Mouse (Mus musculus) stomach, embryonic 14.5 days (tissue): ENCODE data around the gene Agt. TPM values are rescaled to one million over a fixed set of nuclear protein-coding genes. Genes with fewer than 3 reads are reported as not detected.
A peak's percentile ranks its signal among the peaks of the same experiment; 100 is the strongest.

Experiments
- ATAC-seq: fragments of 200-750 bp; cut with Nextera tagmentation; 2 replicates; pipeline ENCODE4 v1.8.0; 2017; ENCODE audit warnings: low read depth, moderate TSS enrichment; ENCODE audit not compliant: insufficient number of reproducible peaks, insufficient read depth, low FRiP score
- H3K27ac ChIP-seq: fragments of 300-500 bp; sonication (generic); 2 replicates; pipeline ENCODE4 v1.5.1; 2014; ENCODE audit warnings: mild to moderate bottlenecking, low read length, moderate library complexity, mixed read lengths
- H3K27me3 ChIP-seq: fragments of 300-500 bp; sonication (generic); 2 replicates; pipeline ENCODE4 v1.6.1; 2014; ENCODE audit warnings: low read length, control low read depth, mixed read lengths; ENCODE audit not compliant: control insufficient read depth, insufficient read depth
- H3K36me3 ChIP-seq: fragments of 300-500 bp; sonication (generic); 2 replicates; pipeline ENCODE4 v1.6.1; 2014; ENCODE audit warnings: mild to moderate bottlenecking, control low read depth, low read length, moderate library complexity, mixed read lengths; ENCODE audit not compliant: control insufficient read depth, insufficient read depth
- H3K4me1 ChIP-seq: fragments of 300-500 bp; sonication (generic); 2 replicates; pipeline ENCODE4 v1.6.1; 2014; ENCODE audit warnings: low read length, control low read depth, mixed read lengths; ENCODE audit not compliant: control insufficient read depth, insufficient read depth
- H3K4me2 ChIP-seq: fragments of 300-500 bp; sonication (generic); replicated peaks from 2 replicates; pipeline ENCODE4 v1.6.1; 2014; ENCODE audit warnings: low read depth, low read length, control low read depth
- H3K4me3 ChIP-seq: fragments of 300-500 bp; sonication (generic); 2 replicates; pipeline ENCODE4 v1.5.1; 2014; ENCODE audit warnings: low read depth, low read length, control low read depth
- H3K9ac ChIP-seq: fragments of 300-500 bp; sonication (generic); replicated peaks from 2 replicates; pipeline ENCODE4 v1.6.1; 2014; ENCODE audit warnings: low read depth, mild to moderate bottlenecking, control low read depth, low read length, moderate library complexity, mixed read lengths
- H3K9me3 ChIP-seq: fragments of 300-500 bp; sonication (generic); 2 replicates; pipeline ENCODE4 v1.6.1; 2016; ENCODE audit warnings: low read depth, low read length, control low read depth; ENCODE audit not compliant: control insufficient read depth
- WGBS: fragments of 180-500 bp; shearing (Covaris S2); extraction: QIAGEN DNeasy Blood & Tissue Kit; methylation state at CpG from one replicate; pipeline ENCODE4 v1.1.7; 2014; 5-methylcytosine and 5-hydroxymethylcytosine counted together
- polyA plus RNA-seq: library from polyadenylated mRNA; unstranded; fragments of >200 nt; fragmentation: Nextera tagmentation; extraction: Ambion mirVana; gene quantifications from 2 replicates; pipeline ENCODE4 v1.2.1, GENCODE M21; 2014

The Agt gene
- polyA plus RNA-seq, 1 experiment from 2014 or later = 1.8 TPM

DNA sequence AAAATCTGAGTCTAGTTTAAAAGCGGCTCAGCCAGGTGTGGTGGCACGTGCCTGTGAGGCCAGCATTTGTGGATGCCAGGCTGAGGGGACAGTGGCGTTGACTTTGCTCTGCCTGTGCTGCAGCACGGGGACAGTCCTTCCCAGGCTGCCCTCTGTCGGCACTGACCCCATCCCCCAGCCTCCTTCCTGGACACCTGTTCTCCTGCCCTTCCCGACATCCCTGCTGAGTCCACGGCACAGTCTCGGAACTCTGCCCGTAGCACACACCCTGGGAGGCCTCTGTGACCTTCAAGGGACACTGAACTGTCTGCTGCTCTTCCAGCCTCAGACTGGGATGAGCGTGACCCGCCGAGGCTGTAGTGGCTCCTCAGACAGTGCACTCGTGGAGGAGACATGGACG is 39.4 kb downstream of the Agt start:
- H3K27ac ChIP-seq = no peak overlapping the region
- peaks cover 53% of the 10 kb centered on the region for H3K36me3 ChIP-seq
- H3K9me3 ChIP-seq = no peaks in the 10 kb centered on the region
- no peak for ATAC-seq
- no peak overlapping the region for H3K4me3 ChIP-seq
- no peaks in the 10 kb centered on the region for H3K4me1 ChIP-seq
- H3K9ac ChIP-seq = no peak overlapping the region
- H3K27me3 ChIP-seq = no peaks in the 10 kb centered on the region
- no peak overlapping the region for H3K4me2 ChIP-seq
- 88% methylated on average over 14 of the region's 14 CpGs for WGBS

DNA sequence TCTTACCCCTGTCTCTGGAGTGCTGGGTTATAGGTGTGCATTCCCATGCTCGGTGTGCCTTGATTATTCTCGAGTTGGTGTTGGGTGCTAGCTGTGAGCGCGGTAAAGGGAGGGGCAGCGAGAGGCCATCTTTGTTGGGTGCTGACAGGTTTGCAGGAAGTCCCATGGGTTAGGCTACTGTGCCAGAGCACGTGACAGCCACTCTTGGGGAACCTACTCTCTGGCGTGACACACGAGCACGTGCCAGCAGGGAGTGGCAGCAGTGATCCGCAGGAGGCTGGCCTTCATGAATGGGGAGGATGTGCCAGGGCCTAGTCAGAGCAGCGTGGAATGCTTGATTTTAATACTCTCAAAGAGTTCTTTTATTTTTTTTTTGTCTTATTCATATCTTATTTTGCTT is 43.2 kb downstream of the Agt start:
- peaks cover 35% of the 10 kb centered on the region for H3K36me3 ChIP-seq
- no peaks in the 10 kb centered on the region for H3K27me3 ChIP-seq
- peaks cover 7% of the 10 kb centered on the region for H3K4me1 ChIP-seq
- H3K27ac ChIP-seq = no peak overlapping the region
- no peak for ATAC-seq
- no peak overlapping the region for H3K9ac ChIP-seq
- H3K4me3 ChIP-seq = no peak overlapping the region
- H3K4me2 ChIP-seq = no peak overlapping the region
- H3K9me3 ChIP-seq = no peaks in the 10 kb centered on the region
- 96% methylated on average over 11 of the region's 11 CpGs for WGBS

GRCm38 (mm10) chr8:124521946-124522345 is 47.6 kb downstream of the Agt start:
- Histone ChIP-seq H3K4me3 (no peak overlapping the region), H3K9ac (no peak overlapping the region)
- WGBS = 93% methylated on average over 6 of the region's 6 CpGs

GRCm38 (mm10) chr8:124520249-124521080 is 49.0 kb downstream of the Agt start, which contains the start of gene Cog2:
Gene Cog2, plus strand, starts transcription at chr8:124520767.
- Histone ChIP-seq H3K27me3 (no peaks in the 10 kb centered on the region), H3K9ac (peak within 1 kb of the TSS; percentile 81), H3K4me3 (peak within 1 kb of the TSS; percentile 93), H3K4me2 (peak within 1 kb of the TSS; percentile 87), H3K27ac (no peak within 1 kb of the TSS), H3K36me3 (no peaks in the 10 kb centered on the region), H3K4me1 (peaks cover 8% of the 10 kb centered on the region), H3K9me3 (no peaks in the 10 kb centered on the region)
- ATAC-seq = peak; percentile 99
- 10% methylated on average over 50 of the region's 50 CpGs for WGBS

More at GRCm38 (mm10) chr8:124521946-124522345, 47.6 kb downstream of the Agt start:
- ATAC-seq = no peak
- Histone ChIP-seq H3K27ac (no peak overlapping the region), H3K36me3 (peaks cover 12% of the 10 kb centered on the region; the same call in 1 of the 2 replicates), H3K9me3 (no peaks in the 10 kb centered on the region), H3K4me1 (peaks cover 8% of the 10 kb centered on the region), H3K27me3 (no peaks in the 10 kb centered on the region), H3K4me2 (peak overlapping the region; percentile 87; the same call in 1 of the 2 replicates)

GRCm38 (mm10) chr8:124517142-124517541 is 52.4 kb downstream of the Agt start:
- no peaks in the 10 kb centered on the region for H3K27me3 ChIP-seq
- H3K9me3 ChIP-seq = no peaks in the 10 kb centered on the region
- no peaks in the 10 kb centered on the region for H3K36me3 ChIP-seq
- H3K4me1 ChIP-seq = peaks cover 8% of the 10 kb centered on the region
- H3K4me2 ChIP-seq = no peak overlapping the region
- no peak overlapping the region for H3K27ac ChIP-seq
- 70% methylated on average over 6 of the region's 6 CpGs for WGBS
- no peak overlapping the region for H3K4me3 ChIP-seq
- H3K9ac ChIP-seq = no peak overlapping the region
- ATAC-seq = no peak

- Histone ChIP-seq H3K4me2 (no peak overlapping the region), H3K36me3 (no peaks in the 10 kb centered on the region), H3K27me3 (no peaks in the 10 kb centered on the region), H3K4me3 (no peak overlapping the region), H3K9ac (no peak overlapping the region), H3K9me3 (no peaks in the 10 kb centered on the region), H3K27ac (no peak overlapping the region), H3K4me1 (peaks cover 3% of the 10 kb centered on the region)
- WGBS = 65% methylated on average over 6 of the region's 6 CpGs
- no peak for ATAC-seq
Measured at GRCm38 (mm10) chr8:124516525-124516924, 53.0 kb downstream of the Agt start.

GRCm38 (mm10) chr8:124516039-124516438 is 53.5 kb downstream of the Agt start:
- H3K27me3 ChIP-seq = no peaks in the 10 kb centered on the region
- ATAC-seq = no peak
- WGBS = 65% methylated on average over 3 of the region's 3 CpGs
- H3K4me3 ChIP-seq = no peak overlapping the region
- H3K36me3 ChIP-seq = no peaks in the 10 kb centered on the region
- no peak overlapping the region for H3K4me2 ChIP-seq
- H3K9ac ChIP-seq = no peak overlapping the region
- H3K4me1 ChIP-seq = no peaks in the 10 kb centered on the region
- no peaks in the 10 kb centered on the region for H3K9me3 ChIP-seq
- H3K27ac ChIP-seq = no peak overlapping the region

GRCm38 (mm10) chr8:124509156-124509555 is 60.4 kb downstream of the Agt start:
- WGBS = 79% methylated on average over 3 of the region's 3 CpGs

More at GRCm38 (mm10) chr8:124509156-124509555, 60.4 kb downstream of the Agt start:
- H3K4me2 ChIP-seq = no peak overlapping the region
- H3K9ac ChIP-seq = no peak overlapping the region
- H3K4me1 ChIP-seq = no peaks in the 10 kb centered on the region
- no peak for ATAC-seq
- no peak overlapping the region for H3K27ac ChIP-seq
- no peaks in the 10 kb centered on the region for H3K9me3 ChIP-seq
- H3K36me3 ChIP-seq = no peaks in the 10 kb centered on the region
- no peaks in the 10 kb centered on the region for H3K27me3 ChIP-seq
- no peak overlapping the region for H3K4me3 ChIP-seq
